Mouse (Mus musculus) megakaryocyte, embryonic 14.5 days (primary cell): ENCODE results near the gene Gabrg3.

Experiments used
- FLI1 ChIP-seq: IDR thresholded peaks from 2 replicates; pipeline ENCODE4 v1.6.1; 2012; ENCODE audit warnings: low read length, inconsistent platforms, mixed read lengths
- GATA1 ChIP-seq: IDR thresholded peaks from 3 replicates; pipeline ENCODE4 v1.6.1; 2012; ENCODE audit warnings: mixed read lengths, low read length, inconsistent platforms, borderline replicate concordance

GRCm38 (mm10) chr7:57150768-57151167, 236.2 kb downstream of the Gabrg3 start:
- TF ChIP-seq GATA1, result no peak
- no peak for TF ChIP-seq FLI1
